Mouse (Mus musculus) lung, embryonic 14.5 days (tissue): ENCODE measurements at regions not wholly inside any gene's neighbourhood (a gene's known extent, or its start where the extent isn't known, plus 50 kb on each side); places are given as distances from the start of the nearest gene placed in this dataset.

Source experiments
- ATAC-seq: fragments of 200-750 bp; cut with Nextera tagmentation; 2 replicates; pipeline ENCODE4 v1.8.0; 2017; ENCODE audit warnings: mild to moderate bottlenecking, moderate TSS enrichment, moderate library complexity; ENCODE audit not compliant: insufficient read depth
- DNase-seq: peaks from one replicate; pipeline ENCODE4 v3.0.0-alpha.2; 2015
- H3K27ac ChIP-seq: fragments of 300-500 bp; sonication (generic); 2 replicates; pipeline ENCODE4 v1.5.1; 2014; ENCODE audit warnings: low read depth, mild to moderate bottlenecking, moderate library complexity
- H3K27me3 ChIP-seq: fragments of 300-500 bp; sonication (generic); 2 replicates; pipeline ENCODE4 v1.6.1; 2014; ENCODE audit warnings: low read length, control low read depth; ENCODE audit not compliant: insufficient read depth
- H3K36me3 ChIP-seq: fragments of 300-500 bp; sonication (generic); 2 replicates; pipeline ENCODE4 v1.6.1; 2014; ENCODE audit warnings: control low read depth; ENCODE audit not compliant: insufficient read depth
- H3K4me1 ChIP-seq: fragments of 300-500 bp; sonication (generic); 2 replicates; pipeline ENCODE4 v1.6.1; 2014; ENCODE audit warnings: antibody characterized with exemption, control low read depth; ENCODE audit not compliant: insufficient read depth
- H3K4me2 ChIP-seq: fragments of 300-500 bp; sonication (generic); 2 replicates; pipeline ENCODE4 v1.6.1; 2014; ENCODE audit warnings: mild to moderate bottlenecking
- H3K4me3 ChIP-seq: fragments of 300-500 bp; sonication (generic); 2 replicates; pipeline ENCODE4 v1.5.1; 2014; ENCODE audit warnings: low read depth, low read length
- H3K9ac ChIP-seq: fragments of 300-500 bp; sonication (generic); 2 replicates; pipeline ENCODE4 v1.6.1; 2014
- H3K9me3 ChIP-seq: fragments of 300-500 bp; sonication (generic); 2 replicates; pipeline ENCODE4 v1.6.1; 2016; ENCODE audit warnings: low read depth, low read length, control low read depth
- CTCF ChIP-seq: IDR thresholded peaks from 2 replicates; pipeline ENCODE4 v1.5.1; 2016; ENCODE audit warnings: antibody characterized with exemption, low read depth
- WGBS: fragments of 180-500 bp; shearing (Covaris S2); extraction: QIAGEN DNeasy Blood & Tissue Kit; methylation state at CpG from one replicate; pipeline ENCODE4 v1.1.7; 2014; 5-methylcytosine and 5-hydroxymethylcytosine counted together

- no peaks in the 10 kb centered on the region for H3K9me3 ChIP-seq
- no peak overlapping the region for H3K4me3 ChIP-seq
- no peak overlapping the region for H3K9ac ChIP-seq
- ATAC-seq (no peak), DNase-seq (no peak)
- no peak overlapping the region for H3K27ac ChIP-seq
- no peaks in the 10 kb centered on the region for H3K36me3 ChIP-seq
- H3K4me1 ChIP-seq: no peaks in the 10 kb centered on the region
- no peak overlapping the region for H3K4me2 ChIP-seq
- no peak for TF ChIP-seq CTCF
- H3K27me3 ChIP-seq: no peaks in the 10 kb centered on the region
- WGBS: 51% methylated on average over 2 of the region's 2 CpGs
Measured at GRCm38 (mm10) chr10:55933993-55934392, 172.7 kb upstream of the Msl3l2 start.

GRCm38 (mm10) chr10:55935447-55935846, 171.3 kb upstream of the Msl3l2 start:
- DNase-seq (no peak), ATAC-seq (no peak)
- H3K9ac ChIP-seq: no peak overlapping the region
- H3K27ac ChIP-seq: no peak overlapping the region
- H3K36me3 ChIP-seq: no peaks in the 10 kb centered on the region
- WGBS: 63% methylated on average over 2 of the region's 2 CpGs
- no peaks in the 10 kb centered on the region for H3K9me3 ChIP-seq
- no peaks in the 10 kb centered on the region for H3K27me3 ChIP-seq
- no peaks in the 10 kb centered on the region for H3K4me1 ChIP-seq
- no peak overlapping the region for H3K4me2 ChIP-seq
- no peak overlapping the region for H3K4me3 ChIP-seq
- TF ChIP-seq CTCF: no peak

GRCm38 (mm10) chr10:55962627-55963203, 144.0 kb upstream of the Msl3l2 start:
- Histone ChIP-seq H3K4me1 (no peaks in the 10 kb centered on the region), H3K27ac (no peak overlapping the region), H3K4me2 (no peak overlapping the region), H3K36me3 (no peaks in the 10 kb centered on the region), H3K9ac (no peak overlapping the region), H3K9me3 (no peaks in the 10 kb centered on the region), H3K27me3 (no peaks in the 10 kb centered on the region), H3K4me3 (no peak overlapping the region)
- TF ChIP-seq CTCF: no peak
- DNase-seq (no peak), ATAC-seq (no peak)
- 87% methylated on average over 4 of the region's 4 CpGs for WGBS
